Mouse (Mus musculus) lung, adult 2 months (tissue): ENCODE measurements at regions not wholly inside any gene's neighbourhood (a gene's known extent, or its start where the extent isn't known, plus 50 kb on each side); places are given as distances from the start of the nearest gene placed in this dataset.

ENCODE experiments used
- DNase-seq: peaks from one replicate; pipeline ENCODE4 v3.0.0; 2022
- H3K4me1 ChIP-seq: fragments of 200-500 bp; 2 replicates; pipeline ENCODE4 v1.6.1; 2011; ENCODE audit warnings: low read length; ENCODE audit not compliant: control insufficient read depth, insufficient read depth
- H3K4me3 ChIP-seq: fragments of 200-500 bp; replicated peaks from 2 replicates; pipeline ENCODE3; 2011; ENCODE audit warnings: low read depth, mild to moderate bottlenecking, control low read depth, low read length; ENCODE audit errors: extremely low read depth
- CTCF ChIP-seq: fragments of 200-500 bp; IDR thresholded peaks from 2 replicates; pipeline ENCODE4 v1.5.1; 2011; ENCODE audit warnings: mild to moderate bottlenecking, low read length, control low read depth; ENCODE audit not compliant: insufficient read depth
- POLR2A ChIP-seq: fragments of 200-500 bp; IDR thresholded peaks from 2 replicates; pipeline ENCODE4 v1.6.1; 2011; ENCODE audit warnings: low read depth, mild to moderate bottlenecking, control low read depth, low read length, borderline replicate concordance; ENCODE audit errors: extremely low read depth
- WGBS: fragments of 180-500 bp; shearing (Covaris S2); methylation state at CpG from one replicate; pipeline ENCODE4 v1.1.7; 2018; 5-methylcytosine and 5-hydroxymethylcytosine counted together

DNA sequence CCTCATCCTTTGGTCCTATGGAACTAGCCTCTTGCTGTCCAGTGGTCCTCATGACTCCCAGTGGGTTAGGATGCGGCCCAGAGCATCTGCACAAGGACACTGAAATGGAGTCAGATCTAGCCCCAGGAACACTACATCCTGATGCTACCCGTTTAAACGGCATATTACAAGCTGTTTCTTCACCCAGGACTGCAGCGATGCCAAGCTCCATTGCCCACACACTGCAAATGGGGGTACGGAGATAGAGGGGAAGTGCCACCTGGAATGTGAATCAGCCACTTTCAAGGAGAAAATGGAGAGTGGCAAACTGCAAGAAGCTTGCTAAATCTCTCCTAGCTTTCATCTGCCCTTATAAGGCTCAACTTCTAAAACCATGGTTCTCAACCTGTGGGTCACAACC is 148.0 kb upstream of the Il12b start:
- H3K4me3 ChIP-seq: no peak overlapping the region
- WGBS: 89% methylated on average over 5 of the region's 5 CpGs
- TF ChIP-seq POLR2A: no peak
- TF ChIP-seq CTCF: no peak
- no peaks in the 10 kb centered on the region for H3K4me1 ChIP-seq
- no peak for DNase-seq

- Histone ChIP-seq H3K4me3 (no peak overlapping the region), H3K4me1 (no peaks in the 10 kb centered on the region)
- no peak for TF ChIP-seq POLR2A
- no peak for TF ChIP-seq CTCF
- DNase-seq: no peak
- WGBS: 81% methylated on average over 10 of the region's 10 CpGs
These were observed 139.3 kb upstream of the Il12b start for GRCm38 (mm10) chr11:44260376-44261111.

GRCm38 (mm10) chr11:44261657-44262056 is 138.2 kb upstream of the Il12b start:
- TF ChIP-seq POLR2A (no peak), CTCF (no peak)
- 50% methylated on average over 8 of the region's 8 CpGs for WGBS
- no peaks in the 10 kb centered on the region for H3K4me1 ChIP-seq
- H3K4me3 ChIP-seq: no peak overlapping the region
- no peak for DNase-seq

GRCm38 (mm10) chr11:44262571-44262970 is 137.3 kb upstream of the Il12b start:
- DNase-seq: no peak
- Histone ChIP-seq H3K4me3 (no peak overlapping the region), H3K4me1 (no peaks in the 10 kb centered on the region)
- 89% methylated on average over 3 of the region's 3 CpGs for WGBS
- TF ChIP-seq POLR2A (no peak), CTCF (no peak)

DNA sequence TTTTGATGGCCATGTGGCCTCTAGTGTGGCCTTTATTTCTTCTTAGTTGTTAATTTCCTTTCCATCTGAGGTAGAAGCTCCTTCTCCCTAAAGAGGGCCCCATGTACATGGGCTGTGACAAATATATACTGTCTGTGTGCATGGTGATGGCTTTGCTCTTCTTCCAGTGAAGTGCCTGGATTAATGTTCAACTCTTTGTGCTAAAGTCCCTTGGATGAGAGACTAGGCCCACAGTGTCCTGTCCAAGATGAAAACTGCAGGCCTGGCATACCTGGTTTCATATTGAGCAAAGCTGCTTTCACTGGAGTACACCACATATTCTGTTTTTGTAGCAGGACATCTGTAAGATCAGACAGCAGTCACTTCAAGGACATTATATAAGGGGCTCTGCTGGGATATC is 127.6 kb upstream of the Il12b start:
- TF ChIP-seq CTCF: no peak
- no peak for TF ChIP-seq POLR2A
- DNase-seq: no peak
- Histone ChIP-seq H3K4me1 (no peaks in the 10 kb centered on the region), H3K4me3 (no peak overlapping the region)

DNA sequence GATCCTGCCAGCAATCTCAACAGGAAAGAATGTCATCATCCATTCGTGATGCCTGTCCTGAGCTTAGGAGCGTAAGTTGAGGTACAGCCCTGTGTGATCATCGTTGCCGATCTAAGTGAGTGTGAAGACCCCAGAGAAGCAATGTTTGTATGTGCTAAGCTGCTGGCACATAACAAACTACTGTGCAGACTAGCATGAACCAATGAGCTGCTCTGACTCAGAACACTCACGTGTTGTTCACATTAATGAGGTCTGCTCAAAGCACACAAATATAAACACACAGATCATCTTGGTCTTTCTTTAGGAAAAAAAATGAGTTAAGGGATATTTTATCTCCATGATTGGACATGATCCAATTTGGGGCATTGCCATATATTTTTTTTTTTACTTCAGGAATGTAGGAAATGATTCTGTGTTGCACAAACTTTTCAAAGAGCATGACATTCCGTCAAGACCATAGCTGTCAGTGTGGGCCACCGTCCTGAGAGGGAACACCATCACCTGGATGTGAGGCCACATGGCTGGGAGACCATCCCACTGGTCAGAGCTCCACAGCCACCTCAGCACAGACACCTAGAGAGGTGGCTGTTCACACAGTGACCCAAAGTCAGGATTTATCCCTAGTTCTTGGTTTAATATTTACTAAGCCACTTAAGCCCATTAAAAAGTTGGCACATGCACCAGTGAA is 121.2 kb upstream of the Il12b start:
- H3K4me1 ChIP-seq: no peaks in the 10 kb centered on the region
- WGBS: 52% methylated on average over 7 of the region's 7 CpGs
- DNase-seq: no peak
- no peak overlapping the region for H3K4me3 ChIP-seq
- TF ChIP-seq CTCF (no peak), POLR2A (no peak)

- 70% methylated on average over 2 of the region's 2 CpGs for WGBS
These were observed 113.9 kb upstream of the Il12b start for GRCm38 (mm10) chr11:44285961-44286360.

DNA sequence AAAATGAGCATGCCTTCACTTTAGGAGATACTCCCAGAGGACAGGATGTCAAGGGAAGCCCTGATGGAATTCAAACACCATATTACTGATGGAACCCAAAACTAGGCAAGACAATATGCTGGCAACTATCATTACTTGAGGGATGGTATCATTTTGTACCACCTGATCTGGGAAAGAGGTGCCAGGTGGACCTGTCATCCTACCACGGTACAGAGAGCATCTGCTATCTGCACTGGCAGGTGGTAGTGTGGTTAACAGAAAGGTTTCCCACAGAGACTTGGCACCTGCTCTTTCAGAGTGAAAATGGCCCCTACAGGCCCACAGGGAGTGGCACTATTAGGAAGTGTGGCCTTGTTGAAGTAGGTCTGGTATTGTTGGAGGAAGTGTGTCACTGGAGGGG is 111.0 kb upstream of the Il12b start:
- TF ChIP-seq CTCF (no peak), POLR2A (no peak)
- 68% methylated on average over 1 of the region's 1 CpGs for WGBS
- Histone ChIP-seq H3K4me1 (no peaks in the 10 kb centered on the region), H3K4me3 (no peak overlapping the region)
- DNase-seq: no peak

More at GRCm38 (mm10) chr11:44285961-44286360, 113.9 kb upstream of the Il12b start:
- Histone ChIP-seq H3K4me1 (no peaks in the 10 kb centered on the region), H3K4me3 (no peak overlapping the region)
- no peak for TF ChIP-seq CTCF
- DNase-seq: no peak

- 82% methylated on average over 8 of the region's 8 CpGs for WGBS
- TF ChIP-seq CTCF (no peak), POLR2A (no peak)
- DNase-seq: no peak
These were observed 96.1 kb upstream of the Il12b start for GRCm38 (mm10) chr11:44303786-44304185.

DNA sequence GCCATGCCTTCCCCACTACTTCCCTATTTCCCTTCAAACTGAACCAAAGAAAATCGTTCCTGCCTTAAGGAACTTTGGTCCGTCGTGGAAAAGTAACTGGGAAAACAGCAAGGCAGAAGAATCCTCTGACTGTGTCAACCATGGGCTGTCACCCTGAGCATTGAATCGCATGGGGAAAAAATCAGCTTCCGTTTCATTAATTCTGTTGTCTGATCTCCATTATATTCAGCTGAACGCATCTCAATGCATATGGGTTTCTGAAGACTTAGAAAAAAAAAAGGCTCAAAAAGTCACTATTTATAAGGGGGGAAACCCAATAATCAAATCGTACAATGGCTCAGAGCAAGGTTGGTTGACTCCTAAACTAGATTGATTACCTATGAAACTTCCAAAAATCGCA is 83.8 kb upstream of the Il12b start:
- H3K4me3 ChIP-seq: no peak overlapping the region
- DNase-seq: no peak
- TF ChIP-seq CTCF (no peak), POLR2A (no peak)
- H3K4me1 ChIP-seq: no peaks in the 10 kb centered on the region
- WGBS: 84% methylated on average over 8 of the region's 8 CpGs

More at GRCm38 (mm10) chr11:44303786-44304185, 96.1 kb upstream of the Il12b start:
- Histone ChIP-seq H3K4me1 (no peaks in the 10 kb centered on the region), H3K4me3 (no peak overlapping the region)
